Mouse (Mus musculus) forebrain, embryonic 16.5 days (tissue): ENCODE measurements at regions not wholly inside any gene's neighbourhood (a gene's known extent, or its start where the extent isn't known, plus 50 kb on each side); places are given as distances from the start of the nearest gene placed in this dataset.
A peak's percentile ranks its signal among the peaks of the same experiment; 100 is the strongest.

Experiments
- ATAC-seq: fragments of 200-750 bp; cut with Nextera tagmentation; 2 replicates; pipeline ENCODE4 v1.8.0; 2017; ENCODE audit warnings: mild to moderate bottlenecking, moderate library complexity
- H3K27ac ChIP-seq: fragments of 300-500 bp; sonication (generic); 2 replicates; pipeline ENCODE4 v1.5.1; 2014; ENCODE audit warnings: low read length, control low read depth
- H3K27me3 ChIP-seq: fragments of 300-500 bp; sonication (generic); replicated peaks from 2 replicates; pipeline ENCODE4 v1.6.1; 2014; ENCODE audit warnings: low read length; ENCODE audit not compliant: control insufficient read depth, insufficient read depth
- H3K36me3 ChIP-seq: fragments of 300-500 bp; sonication (generic); 2 replicates; pipeline ENCODE4 v1.6.1; 2014; ENCODE audit not compliant: control insufficient read depth, insufficient read depth
- H3K4me1 ChIP-seq: fragments of 300-500 bp; sonication (generic); replicated peaks from 2 replicates; pipeline ENCODE4 v1.6.1; 2014; ENCODE audit warnings: low read length; ENCODE audit not compliant: control insufficient read depth, insufficient read depth
- H3K4me2 ChIP-seq: fragments of 300-500 bp; sonication (generic); 2 replicates; pipeline ENCODE4 v1.6.1; 2014; ENCODE audit warnings: mild to moderate bottlenecking, low read length, control low read depth
- H3K4me3 ChIP-seq: fragments of 300-500 bp; sonication (generic); replicated peaks from 2 replicates; pipeline ENCODE4 v1.5.1; 2014; ENCODE audit warnings: mild to moderate bottlenecking, low read length, control low read depth
- H3K9ac ChIP-seq: fragments of 300-500 bp; sonication (generic); replicated peaks from 2 replicates; pipeline ENCODE4 v1.6.1; 2014; ENCODE audit warnings: low read depth, low read length, control low read depth
- H3K9me3 ChIP-seq: fragments of 300-500 bp; sonication (generic); 2 replicates; pipeline ENCODE4 v1.6.1; 2016; ENCODE audit warnings: low read length; ENCODE audit not compliant: control insufficient read depth
- WGBS: fragments of 180-500 bp; shearing (Covaris S2); extraction: QIAGEN DNeasy Blood & Tissue Kit; methylation state at CpG from one replicate; pipeline ENCODE4 v1.1.7; 2014; 5-methylcytosine and 5-hydroxymethylcytosine counted together

DNA sequence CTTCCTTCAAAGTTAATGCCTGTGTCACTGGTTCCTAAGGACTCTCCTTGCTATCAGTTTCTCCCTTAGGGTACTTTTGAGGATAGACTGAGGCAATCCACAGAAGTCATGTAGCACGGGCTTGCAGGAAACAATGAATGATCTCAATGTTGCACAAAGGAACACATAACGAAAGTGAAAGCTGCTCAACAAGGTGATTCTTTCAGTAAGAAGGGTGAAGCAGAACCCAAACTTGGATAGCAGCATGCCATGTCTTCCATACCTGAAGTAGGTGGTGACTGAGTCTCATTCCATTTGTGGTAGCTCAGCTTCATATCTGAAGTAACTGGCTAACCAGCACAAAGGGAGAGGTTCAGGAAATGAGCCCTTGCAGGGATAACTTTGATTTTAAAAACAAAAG lies 325.7 kb downstream of the H2al1j start:
- H3K27ac ChIP-seq: no peak overlapping the region
- 0 out of 2 replicates have a peak, but pooled peaks cover 2% of the 10 kb centered on the region for H3K4me1 ChIP-seq
- ATAC-seq: no peak
- no peaks in the 10 kb centered on the region for H3K27me3 ChIP-seq
- no peak overlapping the region for H3K4me3 ChIP-seq
- H3K36me3 ChIP-seq: no peaks in the 10 kb centered on the region
- H3K4me2 ChIP-seq: no peak overlapping the region
- WGBS: 86% methylated on average over 2 of the region's 2 CpGs
- no peaks in the 10 kb centered on the region for H3K9me3 ChIP-seq
- H3K9ac ChIP-seq: no peak overlapping the region

DNA sequence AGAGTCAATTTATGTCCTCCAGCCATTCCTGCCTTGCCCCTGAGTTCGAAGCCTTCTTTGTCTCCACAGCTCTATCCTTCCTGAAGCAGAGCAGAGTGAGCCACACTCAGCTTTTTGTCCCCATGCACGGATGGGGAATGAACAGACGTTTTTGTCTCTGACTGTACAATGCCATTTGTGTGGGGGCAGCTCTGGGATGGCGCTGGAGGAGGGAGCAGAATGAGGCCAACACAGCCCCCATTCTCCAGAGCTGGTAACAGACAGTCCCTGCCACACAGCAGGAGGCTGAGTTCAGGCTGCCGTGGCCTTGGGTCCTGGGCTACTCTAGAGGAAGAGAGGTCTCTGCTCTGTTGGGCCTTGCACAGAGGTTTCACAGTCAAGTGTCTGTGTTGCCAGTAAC lies 327.4 kb downstream of the H2al1j start:
- H3K27ac ChIP-seq: no peak overlapping the region
- no peaks in the 10 kb centered on the region for H3K36me3 ChIP-seq
- 0 out of 2 replicates have a peak, but pooled peaks cover 2% of the 10 kb centered on the region for H3K4me1 ChIP-seq
- no peaks in the 10 kb centered on the region for H3K9me3 ChIP-seq
- 40% methylated on average over 5 of the region's 5 CpGs for WGBS
- no peak overlapping the region for H3K4me3 ChIP-seq
- no peak for ATAC-seq
- no peak overlapping the region for H3K9ac ChIP-seq
- H3K4me2 ChIP-seq: no peak overlapping the region
- no peaks in the 10 kb centered on the region for H3K27me3 ChIP-seq

DNA sequence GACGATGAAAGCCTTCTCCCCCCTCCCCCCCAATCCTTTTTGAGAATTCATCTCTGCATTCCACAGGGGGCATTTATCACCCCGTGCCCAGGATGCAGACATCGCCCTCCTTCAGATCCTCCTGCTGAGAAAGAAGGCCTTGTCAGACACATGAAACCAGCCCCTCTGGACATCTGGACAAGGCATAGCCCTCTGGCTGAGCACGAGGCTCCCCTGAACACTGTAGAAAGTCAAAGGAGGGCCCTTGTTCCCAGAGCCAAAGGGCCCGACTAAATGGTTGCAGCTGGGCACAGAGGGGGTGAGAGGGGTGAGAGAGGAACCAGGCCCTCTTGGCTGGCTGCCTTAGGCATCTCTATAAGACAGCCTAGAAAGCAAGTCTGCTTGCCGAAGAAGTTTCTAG lies 327.8 kb downstream of the H2al1j start:
- Histone ChIP-seq H3K27me3 (no peaks in the 10 kb centered on the region), H3K9ac (no peak overlapping the region), H3K27ac (no peak overlapping the region), H3K4me3 (no peak overlapping the region), H3K4me1 (0 out of 2 replicates have a peak, but pooled peaks cover 2% of the 10 kb centered on the region), H3K36me3 (no peaks in the 10 kb centered on the region), H3K4me2 (no peak overlapping the region), H3K9me3 (no peaks in the 10 kb centered on the region)
- ATAC-seq: no peak
- WGBS: 42% methylated on average over 6 of the region's 6 CpGs

DNA sequence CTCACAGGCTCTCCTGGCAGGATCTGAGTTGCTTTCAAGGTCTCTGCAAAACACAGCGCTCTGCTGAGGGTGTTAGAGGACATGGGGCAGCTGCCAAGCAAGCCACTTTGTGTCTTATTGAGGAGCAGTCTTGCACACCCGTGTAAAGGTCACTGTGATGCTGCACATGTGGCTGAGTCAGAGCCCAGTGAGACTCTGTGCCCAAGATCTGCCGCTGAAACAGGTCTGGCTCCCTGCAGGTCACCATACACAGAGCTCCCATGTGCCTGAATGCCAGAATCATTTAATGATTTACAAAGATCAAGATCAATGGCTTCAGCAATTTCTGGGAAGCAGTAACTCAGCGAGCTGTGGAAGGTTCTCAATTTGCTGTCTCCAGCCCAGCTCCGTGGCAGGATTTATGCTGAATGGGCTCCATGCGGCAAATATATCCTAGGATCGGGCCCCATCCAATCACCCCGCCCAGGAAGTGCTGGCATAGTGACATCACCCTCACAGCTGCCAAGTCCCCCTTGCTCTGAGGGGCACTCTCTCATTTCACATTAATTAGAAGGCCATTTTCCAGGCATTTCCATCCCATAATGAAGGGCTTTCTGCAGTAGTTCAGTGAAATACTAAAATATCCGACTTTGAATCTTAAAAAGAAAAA lies 330.1 kb downstream of the H2al1j start:
- Histone ChIP-seq H3K27ac (no peak overlapping the region), H3K9ac (no peak overlapping the region), H3K36me3 (no peaks in the 10 kb centered on the region), H3K9me3 (no peaks in the 10 kb centered on the region), H3K27me3 (no peaks in the 10 kb centered on the region), H3K4me3 (no peak overlapping the region), H3K4me1 (0 out of 2 replicates have a peak, but pooled peaks cover 2% of the 10 kb centered on the region), H3K4me2 (no peak overlapping the region)
- WGBS: 38% methylated on average over 9 of the region's 9 CpGs
- ATAC-seq: 0 out of 2 replicates have a peak, but pooled peaks have one; percentile 20

DNA sequence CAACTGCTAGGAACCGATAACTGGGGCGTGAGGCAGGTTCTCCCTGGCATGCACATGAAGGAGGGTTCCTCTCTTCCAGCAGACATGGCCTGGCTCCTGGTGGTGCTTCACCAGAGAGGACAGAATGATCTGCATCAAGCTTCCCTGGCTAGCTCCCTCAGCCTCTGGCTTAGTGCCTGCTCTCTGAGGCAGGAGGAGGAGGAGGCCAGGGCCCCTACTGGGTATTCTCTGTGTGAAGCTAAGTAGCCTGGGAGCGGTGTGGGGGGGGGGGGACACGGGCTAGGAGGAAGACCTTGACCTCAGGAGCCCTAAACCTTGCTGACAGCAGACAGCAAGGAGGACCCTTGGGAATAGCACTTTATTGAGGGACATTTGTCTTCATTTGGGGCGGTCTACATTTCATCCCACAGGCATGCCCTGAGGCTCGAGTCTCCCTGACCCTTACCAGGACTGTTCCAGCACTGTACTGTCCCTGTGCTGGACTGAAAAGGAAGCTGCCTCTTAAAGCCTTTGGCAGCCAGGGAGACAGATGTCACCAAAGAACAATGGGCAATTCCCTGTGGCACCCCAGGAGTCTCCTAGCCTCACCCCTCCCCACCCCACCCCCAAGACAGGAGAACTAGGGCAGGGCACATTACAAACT lies 335.7 kb downstream of the H2al1j start:
- no peak for ATAC-seq
- WGBS: 30% methylated on average over 5 of the region's 6 CpGs
- H3K9ac ChIP-seq: no peak overlapping the region
- no peak overlapping the region for H3K4me3 ChIP-seq
- no peaks in the 10 kb centered on the region for H3K27me3 ChIP-seq
- H3K27ac ChIP-seq: no peak overlapping the region
- no peaks in the 10 kb centered on the region for H3K36me3 ChIP-seq
- 0 out of 2 replicates have a peak, but pooled peaks cover 2% of the 10 kb centered on the region for H3K9me3 ChIP-seq
- no peak overlapping the region for H3K4me2 ChIP-seq
- H3K4me1 ChIP-seq: peaks cover 12% of the 10 kb centered on the region

- 6% methylated on average over 28 of the region's 68 CpGs for WGBS
- Histone ChIP-seq H3K27ac (peak overlapping the region; percentile 91), H3K9ac (peak overlapping the region; percentile 83), H3K9me3 (0 out of 2 replicates have a peak, but pooled peaks cover 2% of the 10 kb centered on the region), H3K36me3 (no peaks in the 10 kb centered on the region), H3K4me3 (peak overlapping the region; percentile 50), H3K27me3 (no peaks in the 10 kb centered on the region), H3K4me2 (peak overlapping the region; percentile 74), H3K4me1 (peaks cover 12% of the 10 kb centered on the region)
- peak; percentile 93 for ATAC-seq
Measured at GRCm38 (mm10) chrX:11664330-11665061, 336.9 kb downstream of the H2al1j start.

- 0 out of 2 replicates have a peak, but pooled peaks have one; percentile 7 for ATAC-seq
- peak overlapping the region; percentile 74 for H3K4me2 ChIP-seq
- H3K27ac ChIP-seq: peak overlapping the region; percentile 91
Measured at GRCm38 (mm10) chrX:11665077-11665974, 337.7 kb downstream of the H2al1j start.

GRCm38 (mm10) chrX:11666517-11666916 lies 338.9 kb downstream of the H2al1j start:
- Histone ChIP-seq H3K4me1 (peaks cover 12% of the 10 kb centered on the region), H3K4me2 (no peak overlapping the region), H3K27me3 (no peaks in the 10 kb centered on the region), H3K27ac (no peak overlapping the region), H3K4me3 (no peak overlapping the region), H3K9ac (no peak overlapping the region), H3K36me3 (no peaks in the 10 kb centered on the region), H3K9me3 (0 out of 2 replicates have a peak, but pooled peaks cover 2% of the 10 kb centered on the region)
- WGBS: 28% methylated on average over 6 of the region's 15 CpGs
- no peak for ATAC-seq

More at GRCm38 (mm10) chrX:11665077-11665974, 337.7 kb downstream of the H2al1j start:
- no peaks in the 10 kb centered on the region for H3K36me3 ChIP-seq
- 0 out of 2 replicates have a peak, but pooled peaks cover 2% of the 10 kb centered on the region for H3K9me3 ChIP-seq
- peaks cover 12% of the 10 kb centered on the region for H3K4me1 ChIP-seq
- WGBS: 25% methylated on average over 29 of the region's 30 CpGs
- H3K27me3 ChIP-seq: no peaks in the 10 kb centered on the region
- peak overlapping the region; percentile 50 for H3K4me3 ChIP-seq
- peak overlapping the region; percentile 83 for H3K9ac ChIP-seq
